Mouse (Mus musculus): Measurements from ENCODE around the gene Krtap13. TPM values are rescaled to one million over a fixed set of nuclear protein-coding genes. Genes with fewer than 3 reads are reported as not detected.

Gene Krtap13
- polyA plus RNA-seq, 1 experiment from 2014 or later = not detected

DNA sequence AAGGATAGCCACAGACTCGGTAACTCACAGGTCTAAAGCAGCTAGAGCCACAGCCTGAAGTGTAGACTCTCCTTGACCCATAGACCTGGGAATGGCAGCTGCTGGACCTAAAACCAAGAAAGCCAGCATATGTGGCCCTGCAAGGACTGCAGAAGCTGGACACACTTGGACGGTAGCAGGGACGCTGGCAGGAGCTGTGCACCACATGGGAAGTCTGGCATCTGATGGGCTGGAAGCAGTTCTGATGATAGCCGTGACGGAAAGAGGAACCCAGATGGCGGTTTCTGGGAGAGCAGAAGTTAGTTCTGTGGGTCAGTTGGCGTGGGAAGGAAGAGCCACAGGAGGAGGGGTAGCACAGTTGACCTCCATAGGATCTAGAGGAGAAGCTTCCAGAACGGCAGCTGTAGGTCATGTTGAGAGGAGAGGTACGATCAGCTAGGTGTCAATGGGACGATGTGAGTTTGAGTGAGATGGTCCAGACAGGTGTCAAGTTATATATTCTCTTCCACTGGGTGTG is 43.9 kb downstream of the Krtap13 start, which contains the start of gene 2310061N02Rik:
Gene 2310061N02Rik (minus strand): TSS at position 467 of the 517 bp plus-strand sequence.
- no peak within 1 kb of the TSS for H3K27ac ChIP-seq (replicated peaks)
- DNase-seq (ENCODE audit: low spot score) = no peak
- H3K27me3 ChIP-seq (ENCODE audit: low read depth, poor library complexity, severe bottlenecking) = no peaks in the 10 kb centered on the region
- no peaks in the 10 kb centered on the region for H3K9me3 ChIP-seq (replicated peaks)
- H3K36me3 ChIP-seq = no peaks in the 10 kb centered on the region
- WGBS = 93% methylated on average over 10 of the region's 10 CpGs
- no peak within 1 kb of the TSS for H3K4me3 ChIP-seq
- H3K4me1 ChIP-seq = no peaks in the 10 kb centered on the region

DNA sequence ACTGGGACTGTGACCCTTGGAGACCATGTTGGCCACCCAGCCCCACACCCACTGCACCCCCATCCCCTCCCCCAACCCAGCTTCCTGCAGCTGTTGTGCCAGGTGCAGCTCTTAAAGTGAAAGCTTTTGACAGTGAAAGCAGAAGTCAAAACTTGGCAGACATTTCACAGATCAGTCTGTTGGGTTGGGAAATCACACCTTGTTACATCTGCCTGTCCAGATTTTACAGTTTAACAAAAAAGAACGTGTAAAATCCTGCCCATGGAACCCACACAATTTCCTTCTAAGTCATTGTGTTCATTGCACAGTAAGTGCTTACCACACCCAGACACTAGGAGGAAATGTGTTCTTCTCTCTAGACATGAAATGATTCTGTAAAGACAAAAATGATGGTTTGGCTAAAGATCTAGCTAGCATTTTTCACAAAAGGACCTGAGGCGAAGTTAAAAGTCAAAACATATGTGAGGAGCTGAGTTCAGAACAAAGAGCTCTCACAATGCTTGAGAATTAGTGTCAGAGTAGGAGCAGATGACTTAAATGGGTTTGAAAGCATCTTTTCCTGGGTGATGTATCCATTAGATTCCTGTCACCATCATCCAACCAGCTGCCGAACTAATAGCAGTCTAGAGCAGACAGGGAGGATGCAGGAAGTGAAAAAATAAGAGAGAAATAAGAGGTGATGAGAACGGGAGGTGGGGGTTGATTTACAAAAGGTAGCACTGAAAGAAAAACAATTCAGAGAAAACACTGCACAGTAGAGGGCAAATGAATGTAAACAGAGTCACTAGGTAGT is 50.2 kb downstream of the Krtap13 start:
- H3K27me3 ChIP-seq (ENCODE audit: low read depth, poor library complexity, severe bottlenecking) = no peaks in the 10 kb centered on the region
- no peak for DNase-seq (ENCODE audit: low spot score)
- WGBS = 60% methylated on average over 4 of the region's 4 CpGs
- no peaks in the 10 kb centered on the region for H3K36me3 ChIP-seq
- no peaks in the 10 kb centered on the region for H3K9me3 ChIP-seq (replicated peaks)
- no peaks in the 10 kb centered on the region; the same call in 1 of the 2 replicates for H3K4me1 ChIP-seq
- no peak overlapping the region for H3K4me3 ChIP-seq
- no peak overlapping the region for H3K27ac ChIP-seq (replicated peaks)

Other genes with a start within 250 kb of the Krtap13 start
- gene Cldn17, start 244.7 kb downstream of the Krtap13 start, polyA plus RNA-seq (2016; fragmentation: Nextera tagmentation; extraction: Ambion mirVana) = not detected in 2 replicates
- gene Cldn8, start 188.5 kb downstream of the Krtap13 start, polyA plus RNA-seq (2016; fragmentation: Nextera tagmentation; extraction: Ambion mirVana) = 0.62 and 0.80 TPM in 2 replicates
- not detected in 2 replicates for gene Krtap24-1, start 139.4 kb downstream of the Krtap13 start, polyA plus RNA-seq (2016; fragmentation: Nextera tagmentation; extraction: Ambion mirVana)
- not detected in 2 replicates for gene 2310079G19Rik, start 124.0 kb downstream of the Krtap13 start, polyA plus RNA-seq (2016; fragmentation: Nextera tagmentation; extraction: Ambion mirVana)
- not detected in 2 replicates for gene Krtap26-1, start 103.8 kb downstream of the Krtap13 start, polyA plus RNA-seq (2016; fragmentation: Nextera tagmentation; extraction: Ambion mirVana)
- gene Krtap27-1, start 80.0 kb downstream of the Krtap13 start, polyA plus RNA-seq (2016; fragmentation: Nextera tagmentation; extraction: Ambion mirVana) = not detected in 2 replicates
- gene 2310061N02Rik, start 43.7 kb downstream of the Krtap13 start, polyA plus RNA-seq (2016; fragmentation: Nextera tagmentation; extraction: Ambion mirVana) = not detected in 2 replicates
- not detected in 2 replicates for gene Krtap13-1, start 22.8 kb downstream of the Krtap13 start, polyA plus RNA-seq (2016; fragmentation: Nextera tagmentation; extraction: Ambion mirVana)
- gene 2310034C09Rik, start 7.2 kb upstream of the Krtap13 start, polyA plus RNA-seq (2016; fragmentation: Nextera tagmentation; extraction: Ambion mirVana) = not detected in 2 replicates
- not detected in 2 replicates for gene 2310057N15Rik, start 22.6 kb upstream of the Krtap13 start, polyA plus RNA-seq (2016; fragmentation: Nextera tagmentation; extraction: Ambion mirVana)
- gene Gm5965, start 26.3 kb upstream of the Krtap13 start, polyA plus RNA-seq (2016; fragmentation: Nextera tagmentation; extraction: Ambion mirVana) = not detected in 2 replicates
- gene Gm20741, start 60.6 kb upstream of the Krtap13 start, polyA plus RNA-seq (2016; fragmentation: Nextera tagmentation; extraction: Ambion mirVana) = not detected in 2 replicates
- not detected in 2 replicates for gene Krtap15, start 68.6 kb upstream of the Krtap13 start, polyA plus RNA-seq (2016; fragmentation: Nextera tagmentation; extraction: Ambion mirVana)
- not detected in 2 replicates for gene Krtap14, start 74.5 kb upstream of the Krtap13 start, polyA plus RNA-seq (2016; fragmentation: Nextera tagmentation; extraction: Ambion mirVana)
- not detected in 2 replicates for gene Krtap19-1, start 117.8 kb upstream of the Krtap13 start, polyA plus RNA-seq (2016; fragmentation: Nextera tagmentation; extraction: Ambion mirVana)
- not detected in 2 replicates for gene Krtap19-2, start 122.6 kb upstream of the Krtap13 start, polyA plus RNA-seq (2016; fragmentation: Nextera tagmentation; extraction: Ambion mirVana)
- not detected in 2 replicates for gene Krtap19-3, start 126.4 kb upstream of the Krtap13 start, polyA plus RNA-seq (2016; fragmentation: Nextera tagmentation; extraction: Ambion mirVana)
- not detected in 2 replicates for gene Krtap19-4, start 133.5 kb upstream of the Krtap13 start, polyA plus RNA-seq (2016; fragmentation: Nextera tagmentation; extraction: Ambion mirVana)
- not detected in 2 replicates for gene Krtap19-5, start 144.8 kb upstream of the Krtap13 start, polyA plus RNA-seq (2016; fragmentation: Nextera tagmentation; extraction: Ambion mirVana)
- not detected in 2 replicates for gene Krtap19-9b, start 180.6 kb upstream of the Krtap13 start, polyA plus RNA-seq (2016; fragmentation: Nextera tagmentation; extraction: Ambion mirVana)
- gene Krtap16-3, start 211.2 kb upstream of the Krtap13 start, polyA plus RNA-seq (2016; fragmentation: Nextera tagmentation; extraction: Ambion mirVana) = not detected in 2 replicates

Measured in midbrain, embryonic 10.5 days (tissue).